Mouse (Mus musculus) colon, adult 2 months (tissue): ENCODE measurements around the gene Trmt5. TPM values are rescaled to one million over a fixed set of nuclear protein-coding genes. Genes with fewer than 3 reads are reported as not detected.

Source experiments
- polyA plus RNA-seq: library from polyadenylated mRNA; depleted of rRNA; stranded (reverse); fragments of >200 nt; gene quantifications from 2 replicates; pipeline ENCODE4 v1.2.3, GENCODE M21; 2012; rRNA removed

The Trmt5 gene
- 1.7 and 2.0 TPM in 2 replicates for polyA plus RNA-seq

GRCm38 (mm10) chr12:73286287-73287092 lies at the start of gene Trmt5, which contains the start of gene Slc38a6:
Gene Trmt5 (minus strand): TSS chr12:73286710.
Gene Slc38a6 (plus strand): TSS chr12:73286779.

Other genes with a start within 250 kb of the Trmt5 start
- gene Six1, start 232.8 kb downstream of the Trmt5 start, polyA plus RNA-seq: not detected in 2 replicates
- gene Six4, start 173.3 kb downstream of the Trmt5 start, polyA plus RNA-seq: 0.15 and 0.24 TPM in 2 replicates
- gene Mnat1, start 163.0 kb downstream of the Trmt5 start, polyA plus RNA-seq: 2.5 TPM in 2 replicates
- 4.9 and 9.8 TPM in 2 replicates for gene Slc38a6, start 69 bp upstream of the Trmt5 start, polyA plus RNA-seq